Mouse (Mus musculus) embryonic facial prominence, embryonic 11.5 days (tissue): ENCODE measurements around the gene Usp10. TPM values are rescaled to one million over a fixed set of nuclear protein-coding genes. Genes with fewer than 3 reads are reported as not detected.
A peak's percentile ranks its signal among the peaks of the same experiment; 100 is the strongest.

Experiments
- ATAC-seq: fragments of 200-750 bp; cut with Nextera tagmentation; replicated peaks from 2 replicates; pipeline ENCODE4 v1.8.0; 2017; ENCODE audit warnings: low read depth; ENCODE audit not compliant: insufficient number of reproducible peaks, low FRiP score, low TSS enrichment
- DNase-seq: peaks from one replicate; pipeline ENCODE4 v3.0.0-alpha.2; 2015; ENCODE audit warnings: low spot score
- H3K27ac ChIP-seq: fragments of 300-500 bp; sonication (generic); replicated peaks from 2 replicates; pipeline ENCODE4 v1.5.1; 2014; ENCODE audit warnings: mild to moderate bottlenecking, low read depth, low read length, control low read depth
- H3K27me3 ChIP-seq: fragments of 300-500 bp; sonication (generic); 2 replicates; pipeline ENCODE4 v1.6.1; 2014; ENCODE audit warnings: mild to moderate bottlenecking, low read length, moderate library complexity, mixed read lengths; ENCODE audit not compliant: control insufficient read depth, insufficient read depth
- H3K36me3 ChIP-seq: fragments of 300-500 bp; sonication (generic); replicated peaks from 2 replicates; pipeline ENCODE4 v1.6.1; 2014; ENCODE audit warnings: low read depth, mild to moderate bottlenecking, low read length, moderate library complexity, mixed read lengths; ENCODE audit not compliant: control insufficient read depth, insufficient read depth
- H3K4me1 ChIP-seq: fragments of 300-500 bp; sonication (generic); 2 replicates; pipeline ENCODE4 v1.6.1; 2014; ENCODE audit warnings: low read length, mixed read lengths; ENCODE audit not compliant: control insufficient read depth, insufficient read depth
- H3K4me2 ChIP-seq: fragments of 300-500 bp; sonication (generic); 2 replicates; pipeline ENCODE4 v1.6.1; 2014; ENCODE audit warnings: low read depth, mild to moderate bottlenecking, control low read depth, low read length, moderate library complexity
- H3K4me3 ChIP-seq: fragments of 300-500 bp; sonication (generic); 2 replicates; pipeline ENCODE4 v1.5.1; 2014; ENCODE audit warnings: low read depth, low read length, control low read depth
- H3K9ac ChIP-seq: fragments of 300-500 bp; sonication (generic); replicated peaks from 2 replicates; pipeline ENCODE4 v1.6.1; 2014; ENCODE audit warnings: mild to moderate bottlenecking, control low read depth, low read length
- H3K9me3 ChIP-seq: fragments of 300-500 bp; sonication (generic); replicated peaks from 2 replicates; pipeline ENCODE4 v1.6.1; 2016; ENCODE audit warnings: mild to moderate bottlenecking, low read length, inconsistent platforms, mixed read lengths; ENCODE audit not compliant: control insufficient read depth
- WGBS: fragments of 180-500 bp; shearing (Covaris S2); extraction: QIAGEN DNeasy Blood & Tissue Kit; methylation state at CpG from one replicate; pipeline ENCODE4 v1.1.7; 2014; 5-methylcytosine and 5-hydroxymethylcytosine counted together
- polyA plus RNA-seq: library from polyadenylated mRNA; unstranded; fragments of >200 nt; fragmentation: Nextera tagmentation; extraction: Ambion mirVana; gene quantifications from 2 replicates; pipeline ENCODE4 v1.2.1, GENCODE M21; 2014

The Usp10 gene
- polyA plus RNA-seq, 1 experiment from 2014 or later = 143 TPM

GRCm38 (mm10) chr8:119904323-119904911, 5.7 kb upstream of the Usp10 start:
- ATAC-seq (no peak), DNase-seq (no peak)
- no peaks in the 10 kb centered on the region for H3K36me3 ChIP-seq
- H3K9me3 ChIP-seq = no peaks in the 10 kb centered on the region
- H3K4me1 ChIP-seq = no peaks in the 10 kb centered on the region
- H3K4me3 ChIP-seq = no peak overlapping the region
- no peak overlapping the region for H3K9ac ChIP-seq
- no peaks in the 10 kb centered on the region for H3K27me3 ChIP-seq
- 53% methylated on average over 12 of the region's 12 CpGs for WGBS
- no peak overlapping the region for H3K27ac ChIP-seq
- no peak overlapping the region for H3K4me2 ChIP-seq

DNA sequence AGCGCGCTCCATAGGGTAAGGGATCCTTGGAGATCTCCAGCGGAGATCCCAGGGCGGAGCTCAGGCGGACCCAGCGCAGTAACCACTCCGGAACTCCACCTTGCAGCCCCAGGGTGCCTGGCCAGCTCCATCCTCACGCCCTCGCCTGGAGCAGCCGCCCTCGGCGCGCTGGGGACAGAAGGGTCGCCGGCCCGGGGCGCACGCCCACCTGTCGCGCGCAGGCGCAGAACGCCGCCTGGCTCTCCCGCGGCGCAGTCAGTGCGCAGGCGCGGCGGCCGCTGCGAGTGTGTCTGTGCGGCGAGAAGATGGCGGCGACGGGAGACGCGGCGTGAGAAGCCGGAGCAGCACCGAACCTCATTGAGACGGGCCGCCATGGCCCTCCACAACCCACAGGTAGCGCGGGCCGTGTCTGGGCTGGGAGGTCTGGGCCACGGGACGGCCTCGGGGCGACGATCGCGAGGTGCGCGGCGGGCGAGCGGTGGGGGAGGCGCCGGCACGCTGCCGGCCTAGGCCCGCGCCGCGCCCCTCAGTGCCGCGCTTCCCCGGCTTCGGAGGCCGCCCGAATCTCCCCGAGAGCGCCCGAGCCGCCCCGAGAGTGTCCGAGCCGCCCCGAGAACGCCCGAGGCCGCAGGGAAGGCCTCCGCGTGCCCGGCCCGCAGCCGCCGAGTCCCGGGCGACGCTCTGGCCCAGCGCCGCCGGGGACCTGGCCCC, 542 bp downstream of the Usp10 start, which contains the start of gene Gm20388:
Gene Gm20388 (plus strand): TSS at position 295 of the 711 bp plus-strand sequence.
- DNase-seq = peak; percentile 92
- Histone ChIP-seq H3K27me3 (no peaks in the 10 kb centered on the region), H3K9ac (peak within 1 kb of the TSS; percentile 94), H3K4me3 (peak within 1 kb of the TSS; percentile 84), H3K36me3 (no peaks in the 10 kb centered on the region), H3K4me1 (peaks cover 4% of the 10 kb centered on the region; the same call in 1 of the 2 replicates), H3K4me2 (peak within 1 kb of the TSS; percentile 93), H3K27ac (peak within 1 kb of the TSS; percentile 85), H3K9me3 (no peaks in the 10 kb centered on the region)
- ATAC-seq = peak; percentile 89
- WGBS = under 1% methylated on average over 82 of the region's 97 CpGs

- WGBS = under 1% methylated on average over 30 of the region's 30 CpGs
- DNase-seq (peak; percentile 29), ATAC-seq (peak; percentile 39; the same call in 1 of the 2 replicates)
- no peaks in the 10 kb centered on the region for H3K27me3 ChIP-seq
- H3K4me2 ChIP-seq = peak overlapping the region; percentile 93
- H3K4me3 ChIP-seq = peak overlapping the region; percentile 84
- H3K9ac ChIP-seq = peak overlapping the region; percentile 94
- H3K36me3 ChIP-seq = no peaks in the 10 kb centered on the region
- H3K4me1 ChIP-seq = peaks cover 4% of the 10 kb centered on the region; the same call in 1 of the 2 replicates
- H3K27ac ChIP-seq = peak overlapping the region; percentile 85
- H3K9me3 ChIP-seq = no peaks in the 10 kb centered on the region
These were observed 1.2 kb downstream of the Usp10 start for GRCm38 (mm10) chr8:119911258-119911962.

DNA sequence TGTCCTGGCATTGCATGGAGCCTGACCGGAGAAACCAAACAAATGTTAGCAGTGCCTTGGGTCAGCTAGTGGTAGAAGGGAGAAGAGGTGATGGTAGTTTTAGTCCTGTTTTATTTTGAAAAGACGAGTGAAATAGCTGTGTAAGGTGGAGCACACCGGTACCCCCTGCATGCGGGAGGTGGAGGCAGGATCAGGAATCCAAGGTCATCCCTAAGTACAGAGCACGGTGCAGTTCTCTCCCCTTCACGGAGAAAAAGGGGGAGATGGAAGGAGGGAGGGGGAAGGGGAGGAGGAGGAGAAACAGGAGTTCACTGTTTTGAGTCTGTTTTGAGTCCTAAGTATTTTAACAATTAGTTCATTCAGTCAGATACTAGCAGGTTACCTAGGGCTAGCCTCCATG, 2.5 kb downstream of the Usp10 start:
- DNase-seq = no peak
- peak overlapping the region; percentile 93 for H3K4me2 ChIP-seq
- no peak overlapping the region for H3K9ac ChIP-seq
- 48% methylated on average over 6 of the region's 6 CpGs for WGBS
- H3K4me3 ChIP-seq = peak overlapping the region; percentile 84; the same call in 1 of the 2 replicates
- no peaks in the 10 kb centered on the region for H3K27me3 ChIP-seq
- no peak overlapping the region for H3K27ac ChIP-seq
- H3K36me3 ChIP-seq = no peaks in the 10 kb centered on the region
- ATAC-seq = no peak
- H3K4me1 ChIP-seq = peaks cover 4% of the 10 kb centered on the region; the same call in 1 of the 2 replicates
- H3K9me3 ChIP-seq = no peaks in the 10 kb centered on the region

DNA sequence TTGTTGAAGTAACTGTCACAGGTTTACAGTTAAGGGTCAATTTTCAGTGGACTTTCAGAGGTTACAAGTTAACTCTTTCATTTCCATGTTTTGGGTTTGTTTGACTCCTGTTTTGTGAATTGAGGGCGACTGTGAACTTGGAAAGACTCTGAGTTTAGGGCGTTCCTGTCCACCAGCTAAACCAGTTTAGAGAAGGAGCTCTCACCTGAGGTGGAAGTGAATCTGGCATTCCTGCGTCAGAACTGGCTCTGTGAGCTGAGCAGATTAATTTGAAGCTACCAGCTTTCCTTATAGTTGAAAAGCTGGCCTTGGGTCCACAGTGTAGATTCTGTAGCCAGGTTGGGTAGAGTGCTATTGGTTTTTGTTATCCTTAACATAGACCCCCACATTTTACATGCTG, 3.0 kb downstream of the Usp10 start:
- peaks cover 4% of the 10 kb centered on the region; the same call in 1 of the 2 replicates for H3K4me1 ChIP-seq
- H3K9ac ChIP-seq = no peak overlapping the region
- DNase-seq = no peak
- H3K36me3 ChIP-seq = no peaks in the 10 kb centered on the region
- H3K4me3 ChIP-seq = no peak overlapping the region
- no peaks in the 10 kb centered on the region for H3K9me3 ChIP-seq
- H3K27ac ChIP-seq = no peak overlapping the region
- H3K27me3 ChIP-seq = no peaks in the 10 kb centered on the region
- no peak for ATAC-seq
- WGBS = 75% methylated on average over 3 of the region's 3 CpGs
- no peak overlapping the region for H3K4me2 ChIP-seq

DNA sequence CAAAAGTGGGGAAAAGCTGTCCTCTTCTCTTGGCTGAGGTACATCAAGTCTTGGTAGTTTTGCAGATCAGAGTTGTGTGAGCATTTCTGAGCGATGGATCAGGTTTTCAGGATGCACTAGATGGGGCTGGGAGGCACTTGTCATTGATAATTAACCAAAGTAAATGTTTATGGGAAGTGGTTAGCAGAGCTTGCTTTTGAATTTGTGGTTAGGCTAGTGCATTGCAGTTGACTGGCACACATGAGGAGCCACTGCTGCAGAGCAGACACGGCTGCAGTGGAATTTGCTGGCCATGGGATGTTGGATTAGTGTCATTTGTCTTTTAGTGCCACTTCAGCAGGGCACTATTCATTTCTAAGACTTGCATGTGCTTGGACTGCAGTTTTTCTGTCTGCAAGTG, 4.0 kb downstream of the Usp10 start:
- no peaks in the 10 kb centered on the region for H3K9me3 ChIP-seq
- no peak overlapping the region for H3K9ac ChIP-seq
- H3K36me3 ChIP-seq = no peaks in the 10 kb centered on the region
- H3K27me3 ChIP-seq = no peaks in the 10 kb centered on the region
- H3K4me3 ChIP-seq = no peak overlapping the region
- peaks cover 4% of the 10 kb centered on the region; the same call in 1 of the 2 replicates for H3K4me1 ChIP-seq
- 53% methylated on average over 2 of the region's 2 CpGs for WGBS
- DNase-seq (no peak), ATAC-seq (no peak)
- H3K4me2 ChIP-seq = no peak overlapping the region
- H3K27ac ChIP-seq = no peak overlapping the region

- Histone ChIP-seq H3K4me3 (no peak overlapping the region), H3K27me3 (no peaks in the 10 kb centered on the region), H3K9me3 (no peaks in the 10 kb centered on the region), H3K9ac (no peak overlapping the region), H3K4me1 (peaks cover 4% of the 10 kb centered on the region; the same call in 1 of the 2 replicates), H3K27ac (no peak overlapping the region), H3K4me2 (no peak overlapping the region), H3K36me3 (no peaks in the 10 kb centered on the region)
- ATAC-seq = no peak
- no peak for DNase-seq
- WGBS = 86% methylated on average over 4 of the region's 4 CpGs
These were observed 5.1 kb downstream of the Usp10 start for GRCm38 (mm10) chr8:119915298-119915697.
